Mouse (Mus musculus) hindbrain, embryonic 13.5 days (tissue): Measurements from ENCODE around the gene Sorl1. TPM values are rescaled to one million over a fixed set of nuclear protein-coding genes. Genes with fewer than 3 reads are reported as not detected.
"Not testable (repeated sequence)": the region's sequence is repeated elsewhere in the genome, so short reads cannot be mapped to it uniquely, and the experiment has no call there.

Experiments
- ATAC-seq: fragments of 200-750 bp; cut with Nextera tagmentation; 2 replicates; pipeline ENCODE4 v1.8.0; 2017; ENCODE audit warnings: moderate TSS enrichment; ENCODE audit not compliant: low FRiP score
- H3K27ac ChIP-seq: fragments of 300-500 bp; sonication (generic); 2 replicates; pipeline ENCODE4 v1.5.1; 2015; ENCODE audit warnings: inconsistent platforms, mild to moderate bottlenecking, moderate library complexity
- H3K27me3 ChIP-seq: fragments of 300-500 bp; sonication (generic); 2 replicates; pipeline ENCODE4 v1.6.1; 2015; ENCODE audit warnings: mild to moderate bottlenecking, inconsistent platforms
- H3K36me3 ChIP-seq: fragments of 300-500 bp; sonication (generic); 2 replicates; pipeline ENCODE4 v1.6.1; 2015; ENCODE audit warnings: mild to moderate bottlenecking, inconsistent platforms
- H3K4me1 ChIP-seq: fragments of 300-500 bp; sonication (generic); replicated peaks from 2 replicates; pipeline ENCODE4 v1.6.1; 2015; ENCODE audit warnings: inconsistent platforms
- H3K4me2 ChIP-seq: fragments of 300-500 bp; sonication (generic); 2 replicates; pipeline ENCODE4 v1.6.1; 2015; ENCODE audit warnings: inconsistent platforms, mild to moderate bottlenecking, moderate library complexity
- H3K4me3 ChIP-seq: fragments of 300-500 bp; sonication (generic); 2 replicates; pipeline ENCODE4 v1.5.1; 2015; ENCODE audit warnings: mild to moderate bottlenecking, inconsistent platforms
- H3K9ac ChIP-seq: fragments of 300-500 bp; sonication (generic); 2 replicates; pipeline ENCODE4 v1.6.1; 2015; ENCODE audit warnings: mild to moderate bottlenecking, inconsistent platforms
- H3K9me3 ChIP-seq: fragments of 300-500 bp; sonication (generic); 2 replicates; pipeline ENCODE4 v1.6.1; 2016; ENCODE audit warnings: inconsistent platforms
- WGBS: fragments of 180-500 bp; shearing (Covaris S2); methylation state at CpG from one replicate; pipeline ENCODE4 v1.1.7; 2015; 5-methylcytosine and 5-hydroxymethylcytosine counted together
- polyA plus RNA-seq: library from polyadenylated mRNA; unstranded; fragments of >200 nt; fragmentation: Nextera tagmentation; extraction: Ambion mirVana; gene quantifications from 2 replicates; pipeline ENCODE4 v1.2.1, GENCODE M21; 2015

The Sorl1 gene
- polyA plus RNA-seq, 1 experiment from 2014 or later = 12.8 TPM

DNA sequence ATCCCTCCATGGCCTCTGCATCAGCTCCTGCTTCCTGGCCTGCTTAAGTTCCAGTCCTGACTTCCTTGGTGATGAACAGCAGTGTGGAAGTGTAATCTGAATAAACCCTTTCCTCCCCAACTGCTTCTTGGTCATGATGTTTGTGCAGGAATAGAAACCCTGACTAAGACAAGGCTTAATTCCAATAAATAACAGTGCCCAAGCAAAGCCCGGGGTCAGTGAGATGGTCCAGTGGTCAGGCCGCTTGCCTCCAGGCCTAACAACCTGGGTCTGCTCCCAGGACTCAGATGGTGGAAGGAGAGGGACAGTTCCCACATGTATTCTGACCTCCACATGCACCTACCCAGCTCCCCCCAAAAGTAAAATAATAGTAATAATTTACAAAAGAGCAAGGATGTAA is 65.1 kb downstream of the Sorl1 start:
- 95% methylated on average over 2 of the region's 2 CpGs for WGBS
- H3K36me3 ChIP-seq = peaks cover 23% of the 10 kb centered on the region
- not testable (repeated sequence) for H3K4me3 ChIP-seq, H3K9me3 ChIP-seq, H3K27me3 ChIP-seq, H3K27ac ChIP-seq, H3K4me2 ChIP-seq, ATAC-seq, H3K9ac ChIP-seq
- peaks cover 18% of the 10 kb centered on the region for H3K4me1 ChIP-seq

DNA sequence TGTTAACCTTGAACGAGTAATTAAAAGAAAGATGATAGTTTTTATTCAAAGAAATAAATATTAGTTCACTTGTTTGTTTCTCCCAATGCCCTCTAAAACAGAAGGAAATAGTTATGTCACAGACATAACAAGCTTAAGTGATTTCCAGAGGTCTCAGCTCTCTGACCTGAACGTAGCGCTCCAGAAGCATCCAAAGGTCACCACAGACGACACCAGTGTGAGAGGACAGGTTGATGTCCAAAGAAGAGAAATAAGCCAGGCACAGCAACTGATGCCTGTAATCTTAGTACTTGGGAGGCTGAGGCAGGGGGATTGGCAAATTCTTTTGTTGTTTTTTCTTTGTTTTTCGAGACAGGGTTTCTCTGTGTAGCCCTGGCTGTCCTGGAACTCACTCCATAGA is 67.5 kb downstream of the Sorl1 start:
- no peak overlapping the region for H3K9ac ChIP-seq
- no peak overlapping the region for H3K27ac ChIP-seq
- 85% methylated on average over 5 of the region's 5 CpGs for WGBS
- peaks cover 7% of the 10 kb centered on the region; the same call in 1 of the 2 replicates for H3K36me3 ChIP-seq
- ATAC-seq = no peak
- H3K27me3 ChIP-seq = no peaks in the 10 kb centered on the region
- H3K4me3 ChIP-seq = no peak overlapping the region
- H3K4me2 ChIP-seq = no peak overlapping the region
- H3K9me3 ChIP-seq = no peaks in the 10 kb centered on the region
- peaks cover 36% of the 10 kb centered on the region for H3K4me1 ChIP-seq

DNA sequence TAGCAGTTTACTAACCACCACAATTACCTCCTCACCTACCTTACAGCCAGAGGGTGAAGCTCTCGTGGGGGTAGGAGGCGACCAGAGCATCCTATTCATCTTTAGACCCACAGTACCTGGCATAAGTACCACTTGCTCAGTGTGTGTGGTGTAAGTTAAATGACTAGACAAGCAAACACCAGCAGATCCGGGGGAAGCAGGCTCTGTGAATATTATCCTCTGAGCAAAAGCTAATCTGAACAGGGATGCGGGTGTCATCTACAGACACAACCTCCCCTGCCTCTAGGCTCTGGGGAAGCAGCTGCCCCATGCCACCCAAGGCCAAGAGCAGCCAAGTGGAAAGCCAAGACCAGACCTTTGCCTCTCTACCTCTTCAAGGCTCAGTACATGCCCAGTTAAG is 68.7 kb downstream of the Sorl1 start:
- H3K27me3 ChIP-seq = no peaks in the 10 kb centered on the region
- peaks cover 36% of the 10 kb centered on the region for H3K4me1 ChIP-seq
- H3K36me3 ChIP-seq = peaks cover 15% of the 10 kb centered on the region
- 0 out of 2 replicates have a peak overlapping the region, but pooled peaks have one; percentile 29 for H3K9ac ChIP-seq
- ATAC-seq = no peak
- peak overlapping the region; percentile 79 for H3K27ac ChIP-seq
- no peaks in the 10 kb centered on the region for H3K9me3 ChIP-seq
- H3K4me2 ChIP-seq = no peak overlapping the region
- 79% methylated on average over 4 of the region's 4 CpGs for WGBS
- H3K4me3 ChIP-seq = no peak overlapping the region

DNA sequence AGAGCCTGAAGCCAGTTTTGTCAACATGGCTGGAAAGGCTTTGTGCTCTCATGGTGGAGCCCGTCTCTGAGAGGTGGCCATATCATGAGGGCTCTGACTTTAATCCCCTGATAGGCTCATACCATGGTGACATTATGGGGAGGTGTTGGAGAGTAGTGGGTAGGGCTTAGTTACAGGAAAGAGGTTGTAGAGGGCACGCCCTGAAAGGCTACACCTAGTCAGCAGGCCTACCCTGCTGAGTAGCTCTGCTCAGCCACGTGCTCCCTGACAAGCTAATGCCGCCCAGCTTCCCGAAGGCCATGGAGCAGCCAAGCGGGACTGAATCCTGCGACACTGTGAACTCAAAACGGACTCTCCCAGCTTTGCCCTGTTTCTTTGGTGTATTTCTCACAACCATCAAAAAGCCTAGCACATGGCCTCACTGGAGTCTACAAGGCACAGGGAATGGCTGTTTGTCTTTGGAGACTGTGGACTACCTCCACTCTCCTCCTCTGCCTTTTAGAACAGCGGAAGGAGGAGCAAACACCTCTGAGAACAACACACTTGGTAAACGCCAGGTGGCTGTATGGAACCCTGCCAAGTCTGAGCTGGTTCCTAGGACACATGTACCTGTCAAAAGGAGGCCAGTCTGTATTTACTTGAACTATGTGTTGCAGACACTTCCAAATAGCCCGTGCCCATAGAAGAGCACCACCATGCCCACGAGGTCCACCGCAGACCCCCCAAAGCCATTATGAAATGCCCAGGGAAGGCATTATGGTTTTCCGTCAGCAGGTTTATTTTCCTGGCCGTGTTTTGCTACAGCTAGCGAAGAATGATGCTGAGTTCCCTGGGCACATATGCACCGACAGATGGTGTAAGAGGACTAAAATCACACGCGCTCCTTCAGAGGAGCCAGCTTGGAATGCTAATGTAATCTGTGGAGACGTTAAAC is 69.5 kb downstream of the Sorl1 start:
- peak overlapping the region; percentile 79 for H3K27ac ChIP-seq
- H3K4me2 ChIP-seq = no peak overlapping the region
- H3K9ac ChIP-seq = no peak overlapping the region
- no peaks in the 10 kb centered on the region for H3K27me3 ChIP-seq
- peak; percentile 71 for ATAC-seq
- peaks cover 36% of the 10 kb centered on the region for H3K4me1 ChIP-seq
- no peaks in the 10 kb centered on the region for H3K9me3 ChIP-seq
- 60% methylated on average over 20 of the region's 20 CpGs for WGBS
- peaks cover 17% of the 10 kb centered on the region for H3K36me3 ChIP-seq
- no peak overlapping the region for H3K4me3 ChIP-seq

DNA sequence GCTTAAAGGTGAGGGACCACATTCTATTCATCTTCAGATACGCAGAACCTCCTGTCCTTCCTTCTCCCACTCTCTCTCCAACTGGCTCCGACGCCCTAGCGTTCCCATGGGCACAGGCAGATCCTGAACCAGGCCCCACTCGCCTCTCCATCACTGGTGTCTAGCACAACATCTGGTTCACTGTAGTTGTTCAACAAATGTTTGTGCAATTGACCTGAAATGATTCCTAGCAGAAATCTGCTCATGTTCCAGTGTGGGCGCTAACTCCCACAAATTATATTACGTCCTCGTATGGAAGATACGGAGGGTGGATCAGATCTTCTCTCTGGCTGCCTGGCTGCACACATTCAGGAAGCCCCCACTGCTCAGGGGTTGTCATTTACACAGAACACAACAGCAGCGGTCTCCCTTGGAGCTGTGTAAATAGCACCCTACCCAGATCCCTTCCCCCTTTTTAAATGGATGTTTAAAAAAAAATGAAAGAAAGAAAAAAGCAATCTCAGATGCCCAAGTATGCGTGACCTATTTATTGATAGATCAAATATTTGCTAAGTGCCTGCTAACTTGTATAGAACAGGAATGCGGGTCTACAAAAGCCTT is 70.4 kb downstream of the Sorl1 start:
- H3K27me3 ChIP-seq = no peaks in the 10 kb centered on the region
- H3K4me1 ChIP-seq = peaks cover 36% of the 10 kb centered on the region
- peak overlapping the region; percentile 79 for H3K27ac ChIP-seq
- H3K4me2 ChIP-seq = no peak overlapping the region
- H3K9me3 ChIP-seq = no peaks in the 10 kb centered on the region
- H3K4me3 ChIP-seq = no peak overlapping the region
- no peak overlapping the region for H3K9ac ChIP-seq
- peaks cover 17% of the 10 kb centered on the region for H3K36me3 ChIP-seq
- whole genome bisulfite sequencing = 53% methylated on average over 12 of the region's 12 CpGs
- ATAC-seq = no peak

DNA sequence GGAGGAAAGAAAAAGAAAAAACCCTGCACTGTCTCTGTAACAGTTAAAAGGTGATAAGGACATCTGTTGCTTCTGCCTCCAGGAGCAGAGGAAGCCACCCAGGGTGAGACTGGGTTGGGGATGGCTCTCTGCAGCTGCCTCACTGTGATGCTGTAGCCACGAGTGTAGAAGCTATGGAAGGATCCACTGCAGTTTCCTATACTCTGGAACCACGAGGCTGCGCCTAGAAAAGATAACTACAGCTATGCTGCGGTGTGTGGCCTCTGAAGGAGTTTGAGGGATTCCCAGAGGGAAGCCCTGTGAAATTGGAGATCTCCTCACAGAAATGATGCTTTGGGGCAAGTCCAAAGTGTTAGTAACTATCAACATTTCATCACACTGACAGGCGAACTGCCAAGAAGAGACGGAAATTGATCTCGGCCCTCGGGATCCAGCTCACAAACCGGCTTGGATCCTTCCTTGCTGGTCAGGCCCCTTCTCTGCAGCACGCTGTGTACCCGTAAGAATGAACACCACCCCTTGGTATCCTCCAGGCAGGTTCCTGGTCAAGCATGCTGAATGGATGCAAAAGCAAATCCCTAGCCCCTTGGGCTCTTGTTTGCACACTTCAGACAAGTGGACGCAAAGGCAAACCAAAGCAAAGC is 71.3 kb downstream of the Sorl1 start:
- Histone ChIP-seq H3K4me2 (no peak overlapping the region), H3K27me3 (no peaks in the 10 kb centered on the region), H3K4me3 (no peak overlapping the region), H3K27ac (no peak overlapping the region; the same call in 1 of the 2 replicates), H3K9ac (no peak overlapping the region), H3K36me3 (peaks cover 17% of the 10 kb centered on the region), H3K4me1 (peaks cover 36% of the 10 kb centered on the region), H3K9me3 (no peaks in the 10 kb centered on the region)
- 74% methylated on average over 12 of the region's 12 CpGs for WGBS
- ATAC-seq = no peak

DNA sequence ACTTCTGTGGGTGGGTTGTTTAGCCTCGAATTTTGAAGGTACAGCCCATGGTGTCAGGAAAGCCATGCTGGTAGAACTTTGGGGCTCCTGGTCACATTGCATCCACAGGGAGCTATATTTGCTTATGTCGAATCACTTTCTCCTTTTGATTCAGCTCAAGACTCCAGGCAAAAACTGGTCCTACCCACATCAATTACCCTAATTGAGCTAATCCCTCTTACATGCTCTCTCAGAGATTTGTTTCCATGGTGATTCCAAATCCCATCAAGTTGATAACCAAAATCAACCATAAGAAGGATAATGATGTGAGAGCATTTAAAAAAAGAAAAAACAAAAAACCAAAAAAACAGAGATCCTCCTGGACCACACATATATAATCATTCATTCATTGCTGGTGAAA is 75.6 kb downstream of the Sorl1 start:
- Histone ChIP-seq H3K27ac (no peak overlapping the region), H3K4me1 (peaks cover 13% of the 10 kb centered on the region), H3K4me3 (no peak overlapping the region), H3K36me3 (peaks cover 20% of the 10 kb centered on the region), H3K9ac (no peak overlapping the region), H3K4me2 (no peak overlapping the region), H3K27me3 (no peaks in the 10 kb centered on the region), H3K9me3 (no peaks in the 10 kb centered on the region)
- ATAC-seq = no peak
- WGBS = 58% methylated on average over 2 of the region's 2 CpGs

DNA sequence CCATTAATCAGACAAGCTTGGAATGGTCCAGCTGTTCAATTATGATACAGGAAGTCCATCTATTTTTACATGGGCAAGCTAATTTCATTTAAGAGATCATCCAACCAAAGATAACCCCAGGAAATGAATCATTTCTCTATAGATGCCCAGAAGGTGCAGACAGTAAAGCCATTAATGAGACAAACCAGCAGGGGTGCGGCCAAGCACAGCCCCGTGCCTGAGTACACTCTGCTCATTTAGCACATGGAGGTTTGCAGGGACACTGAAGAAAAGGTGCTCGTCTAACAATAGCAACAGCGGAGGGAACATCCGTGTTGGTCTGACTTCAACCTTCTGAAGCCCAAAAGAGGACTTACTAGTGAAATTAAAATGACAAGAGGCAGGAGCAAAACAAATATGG is 76.3 kb downstream of the Sorl1 start:
- Histone ChIP-seq H3K9ac (no peak overlapping the region), H3K27ac (no peak overlapping the region), H3K27me3 (no peaks in the 10 kb centered on the region), H3K4me2 (no peak overlapping the region), H3K9me3 (no peaks in the 10 kb centered on the region), H3K36me3 (peaks cover 28% of the 10 kb centered on the region), H3K4me3 (no peak overlapping the region), H3K4me1 (peaks cover 5% of the 10 kb centered on the region)
- 62% methylated on average over 5 of the region's 5 CpGs for WGBS
- no peak for ATAC-seq

DNA sequence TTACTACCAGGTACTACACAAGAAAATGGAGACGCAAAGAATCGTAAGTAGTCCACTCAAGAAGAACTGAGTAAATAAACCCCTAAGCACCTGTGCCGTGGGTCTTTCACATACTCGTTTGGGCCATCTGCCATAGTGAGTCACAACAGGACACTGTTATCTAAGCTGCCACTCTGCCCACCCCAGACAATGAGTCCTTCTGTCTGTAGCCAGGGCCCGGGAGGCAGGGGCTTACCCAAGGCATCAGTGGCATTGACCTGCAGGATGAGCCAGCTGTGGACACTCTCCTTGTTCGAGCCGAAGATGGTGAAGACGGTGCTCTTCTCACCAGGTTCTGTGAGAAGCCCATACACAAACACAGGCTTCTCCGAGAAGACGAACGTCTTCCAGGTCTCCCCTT is 77.8 kb downstream of the Sorl1 start:
- Histone ChIP-seq H3K36me3 (peaks cover 33% of the 10 kb centered on the region), H3K4me3 (no peak overlapping the region), H3K4me1 (no peaks in the 10 kb centered on the region; the same call in 1 of the 2 replicates), H3K4me2 (no peak overlapping the region), H3K9ac (no peak overlapping the region), H3K27ac (no peak overlapping the region), H3K27me3 (no peaks in the 10 kb centered on the region), H3K9me3 (no peaks in the 10 kb centered on the region)
- no peak for ATAC-seq
- 88% methylated on average over 11 of the region's 11 CpGs for WGBS

DNA sequence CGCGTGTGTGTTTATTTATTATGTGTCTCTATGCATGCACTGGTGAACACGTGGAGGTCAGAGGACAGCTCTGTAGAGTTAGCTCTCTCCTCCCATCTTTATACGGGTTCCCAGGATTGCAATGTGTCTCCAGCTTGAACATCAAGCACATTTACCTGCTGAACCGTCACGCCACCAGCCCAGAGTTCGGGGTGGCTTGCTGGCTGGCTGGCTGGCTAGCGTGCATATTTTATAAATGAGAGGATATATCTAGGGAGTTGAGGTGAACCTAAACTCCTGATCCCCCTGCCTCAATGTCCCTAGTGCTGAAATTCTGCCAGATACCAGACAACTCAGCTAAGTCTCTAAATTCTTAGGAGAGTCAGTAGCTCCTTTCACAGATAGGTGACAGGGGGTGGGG is 79.4 kb downstream of the Sorl1 start:
- 89% methylated on average over 8 of the region's 8 CpGs for WGBS
- no peak overlapping the region for H3K9ac ChIP-seq
- H3K27ac ChIP-seq = no peak overlapping the region
- peaks cover 5% of the 10 kb centered on the region for H3K4me1 ChIP-seq
- no peak overlapping the region for H3K4me3 ChIP-seq
- ATAC-seq = no peak
- no peak overlapping the region for H3K4me2 ChIP-seq
- H3K9me3 ChIP-seq = no peaks in the 10 kb centered on the region
- peaks cover 23% of the 10 kb centered on the region for H3K36me3 ChIP-seq
- no peaks in the 10 kb centered on the region for H3K27me3 ChIP-seq

DNA sequence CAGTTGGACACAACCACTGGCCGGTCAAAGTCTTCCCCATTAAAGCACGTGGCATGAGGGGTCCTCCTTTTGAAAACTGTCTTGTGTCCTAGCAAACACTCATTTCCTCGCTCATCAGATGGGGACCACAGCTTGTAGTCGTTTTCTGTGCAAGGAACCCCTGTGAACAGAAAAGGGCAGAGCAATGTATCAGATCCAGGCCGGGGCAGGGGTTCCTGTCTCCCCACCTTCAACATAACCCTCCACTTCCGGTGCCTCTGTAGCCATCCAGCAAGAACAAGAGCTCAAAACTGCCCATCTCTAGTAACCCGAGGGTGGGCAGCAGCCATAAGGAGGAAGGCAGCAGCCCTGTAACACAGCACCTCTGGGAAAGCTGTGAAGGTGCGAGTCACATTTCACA is 80.2 kb downstream of the Sorl1 start:
- no peaks in the 10 kb centered on the region for H3K27me3 ChIP-seq
- no peak overlapping the region for H3K4me2 ChIP-seq
- no peak for ATAC-seq
- peaks cover 23% of the 10 kb centered on the region for H3K36me3 ChIP-seq
- no peak overlapping the region for H3K9ac ChIP-seq
- H3K4me1 ChIP-seq = peaks cover 13% of the 10 kb centered on the region
- WGBS = 89% methylated on average over 8 of the region's 8 CpGs
- H3K9me3 ChIP-seq = no peaks in the 10 kb centered on the region
- no peak overlapping the region for H3K4me3 ChIP-seq
- H3K27ac ChIP-seq = no peak overlapping the region
